Mouse (Mus musculus): ENCODE results near the gene Ttc19.

DNA sequence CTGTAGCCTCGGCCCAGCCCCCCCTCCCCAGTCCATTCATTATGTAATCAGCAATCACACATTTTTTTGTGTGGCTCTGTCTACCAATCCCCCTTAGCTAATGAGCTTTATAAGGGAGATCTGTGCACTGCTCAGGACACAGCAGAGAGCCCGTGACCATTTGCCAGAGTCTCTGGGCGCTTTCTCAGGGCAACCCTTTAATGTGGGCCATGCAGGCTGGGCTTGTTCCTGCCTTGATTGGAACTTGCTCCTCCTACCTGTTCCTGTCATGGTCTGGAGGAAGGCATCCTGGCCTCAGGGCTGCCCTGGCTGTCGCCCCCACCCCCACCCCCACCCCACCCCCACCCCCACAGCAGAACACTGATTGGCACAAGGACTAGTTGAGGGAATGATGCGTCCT lies 22.1 kb upstream of the Ttc19 start:
- no peak for TF ChIP-seq CTCF (IDR thresholded peaks at IDR 0.05; ENCODE audit: borderline replicate concordance, extremely low read depth, insufficient read depth, insufficient read length)
- no peak for TF ChIP-seq POLR2A (IDR thresholded peaks at IDR 0.05; ENCODE audit: borderline replicate concordance, extremely low read depth, insufficient read depth, insufficient read length, poor library complexity, severe bottlenecking)

All from brain, embryonic 14.5 days (tissue).